Mouse (Mus musculus) C2C12 (cell line): ENCODE data around the gene Kxd1. TPM values are rescaled to one million over a fixed set of nuclear protein-coding genes. Genes with fewer than 3 reads are reported as not detected.
"Not testable (repeated sequence)": the region's sequence is repeated elsewhere in the genome, so short reads cannot be mapped to it uniquely, and the experiment has no call there.

ENCODE experiments used
- H3K27me3 ChIP-seq: one replicate; pipeline ENCODE4 v1.6.1; 2011; ENCODE audit not compliant: control insufficient read depth, insufficient read depth, insufficient read length
- H3K36me3 ChIP-seq: one replicate; pipeline ENCODE4 v1.6.1; 2011; ENCODE audit not compliant: control insufficient read depth, insufficient read depth
- H3K4me3 ChIP-seq: one replicate; pipeline ENCODE4 v1.5.1; 2011; ENCODE audit warnings: mild to moderate bottlenecking, control low read depth; ENCODE audit not compliant: poor library complexity, insufficient read depth, severe bottlenecking
- H3K79me2 ChIP-seq: one replicate; pipeline ENCODE4 v1.6.1; 2011; ENCODE audit not compliant: control insufficient read depth, insufficient read depth
- H3K79me3 ChIP-seq: one replicate; pipeline ENCODE4 v1.6.1; 2011; ENCODE audit warnings: low read depth, control low read depth
- H3ac ChIP-seq: one replicate; pipeline ENCODE3; 2011; ENCODE audit warnings: low read depth; ENCODE audit not compliant: control insufficient read depth, insufficient read length
- CEBPB ChIP-seq: IDR thresholded peaks from one replicate; pipeline ENCODE4 v1.6.1; 2011; ENCODE audit warnings: low read depth, mild to moderate bottlenecking, control low read depth, moderate library complexity
- CTCF ChIP-seq: IDR thresholded peaks from one replicate; pipeline ENCODE4 v1.5.1; 2011; ENCODE audit not compliant: control insufficient read depth, insufficient read depth, insufficient read length
- FOSL1 ChIP-seq: IDR thresholded peaks from one replicate; pipeline ENCODE4 v1.8.0; 2011; ENCODE audit warnings: mild to moderate bottlenecking, low read length; ENCODE audit not compliant: poor library complexity, insufficient read depth, severe bottlenecking
- MAX ChIP-seq: IDR thresholded peaks from one replicate; pipeline ENCODE4 v1.6.1; 2011; ENCODE audit warnings: mild to moderate bottlenecking, control low read depth
- MYOD1 ChIP-seq: IDR thresholded peaks from one replicate; pipeline ENCODE4 v1.6.1; 2011; ENCODE audit warnings: low read depth; ENCODE audit not compliant: control insufficient read depth, insufficient read length
- MYOG ChIP-seq: IDR thresholded peaks from one replicate; pipeline ENCODE4 v1.6.1; 2011; ENCODE audit not compliant: control insufficient read depth, insufficient read length; ENCODE audit errors: extremely low read depth
- USF1 ChIP-seq: IDR thresholded peaks from one replicate; pipeline ENCODE4 v1.6.1; 2011; ENCODE audit warnings: low read depth, mild to moderate bottlenecking, control low read depth, moderate library complexity
- polyA plus RNA-seq: library from polyadenylated mRNA; unstranded; fragments of >200 nt; fragmentation: generic; extraction: Trizol; gene quantifications from one replicate; pipeline ENCODE4 v1.2.1, GENCODE M21; 2012; ENCODE audit warnings: missing spikeins

Gene Kxd1
- polyA plus RNA-seq, 1 experiment, result 47.5 TPM

DNA sequence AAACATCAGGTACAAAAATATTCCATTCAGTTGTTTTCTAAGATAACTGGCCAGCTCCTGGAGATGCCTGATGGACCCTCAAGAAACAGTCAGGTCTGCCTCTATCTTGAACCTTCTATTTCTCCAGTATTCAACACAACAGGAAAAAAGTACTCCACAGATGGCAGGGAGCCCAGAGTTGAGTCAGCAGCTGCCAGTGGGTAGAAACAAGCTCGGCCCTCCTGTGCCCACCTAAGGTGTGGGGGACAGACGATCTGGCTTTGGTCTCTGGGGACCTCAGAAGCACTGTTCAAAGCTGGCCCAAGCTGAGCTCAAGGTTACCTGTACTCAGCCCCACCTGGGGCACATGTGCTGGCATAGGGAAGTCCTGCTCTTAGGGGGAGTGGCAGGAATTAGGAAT lies 14.3 kb downstream of the Kxd1 start:
- Histone ChIP-seq H3K4me3 (no peak overlapping the region), H3K36me3 (peaks cover 38% of the 10 kb centered on the region)
- TF ChIP-seq USF1, result no peak

GRCm38 (mm10) chr8:70512253-70512903 lies 15.4 kb downstream of the Kxd1 start:
- H3K79me3 ChIP-seq, result peaks cover 33% of the 10 kb centered on the region
- peaks cover 48% of the 10 kb centered on the region for H3K36me3 ChIP-seq
- H3K4me3 ChIP-seq, result no peak overlapping the region
- no peaks in the 10 kb centered on the region for H3K27me3 ChIP-seq
- TF ChIP-seq MAX, result no peak
- TF ChIP-seq CEBPB, result no peak
- TF ChIP-seq MYOG, result no peak
- no peak for TF ChIP-seq FOSL1
- no peak for TF ChIP-seq CTCF
- TF ChIP-seq MYOD1, result no peak
- TF ChIP-seq USF1, result no peak
- peaks cover 61% of the 10 kb centered on the region for H3K79me2 ChIP-seq
- H3ac ChIP-seq, result no peak overlapping the region

More for the DNA sequence above, 14.3 kb downstream of the Kxd1 start:
- no peak overlapping the region for H3ac ChIP-seq
- no peaks in the 10 kb centered on the region for H3K27me3 ChIP-seq
- H3K79me2 ChIP-seq, result peaks cover 51% of the 10 kb centered on the region
- peaks cover 27% of the 10 kb centered on the region for H3K79me3 ChIP-seq

DNA sequence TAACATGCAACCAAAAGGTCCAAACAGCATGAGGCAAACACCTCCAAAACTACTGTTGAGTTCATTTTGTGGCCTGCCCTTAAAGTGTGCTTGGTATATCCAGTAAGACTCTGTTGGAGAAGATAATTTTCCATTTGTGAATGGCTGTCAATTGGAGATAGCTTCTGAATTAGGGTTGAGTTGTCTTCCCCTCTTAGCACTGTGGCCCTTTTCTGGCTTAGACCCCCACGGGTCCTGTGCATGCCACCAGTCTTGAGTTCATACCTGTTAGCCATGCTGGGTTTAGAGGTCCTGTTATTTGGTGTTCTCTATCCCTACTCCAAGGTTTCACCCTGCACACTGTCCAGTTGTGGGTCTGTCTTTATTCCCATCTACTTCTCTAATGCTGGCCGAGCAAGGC lies 16.0 kb downstream of the Kxd1 start:
- TF ChIP-seq CTCF, result no peak
- no peak for TF ChIP-seq MYOG
- TF ChIP-seq USF1, result no peak
- no peak for TF ChIP-seq MYOD1
- TF ChIP-seq CEBPB, result no peak
- no peak for TF ChIP-seq FOSL1
- TF ChIP-seq MAX, result no peak
- H3K79me2 ChIP-seq, result peaks cover 62% of the 10 kb centered on the region
- no peak overlapping the region for H3K4me3 ChIP-seq
- H3K36me3 ChIP-seq, result peaks cover 52% of the 10 kb centered on the region
- H3ac ChIP-seq, result no peak overlapping the region
- H3K79me3 ChIP-seq, result peaks cover 33% of the 10 kb centered on the region
- H3K27me3 ChIP-seq, result no peaks in the 10 kb centered on the region

DNA sequence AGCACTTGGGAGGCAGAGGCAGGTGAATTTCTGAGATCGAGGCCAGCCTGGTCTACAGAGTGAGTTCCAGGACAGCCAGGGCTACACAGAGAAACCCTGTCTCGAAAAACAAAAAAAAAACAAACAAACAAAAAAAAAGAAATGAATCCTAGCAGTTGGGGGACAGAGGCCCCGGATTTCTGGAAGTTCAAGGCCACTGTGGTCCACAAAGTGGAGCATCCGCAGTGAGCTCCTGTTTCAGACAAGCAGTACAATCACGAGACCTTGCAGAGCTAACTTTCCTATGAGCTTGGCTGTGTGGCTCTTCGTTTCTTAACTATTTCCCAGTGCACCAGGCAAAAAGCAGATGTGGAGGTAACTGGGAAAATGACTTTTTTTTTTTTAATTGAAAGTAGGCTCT lies 16.6 kb downstream of the Kxd1 start:
- H3K79me3 ChIP-seq, result peaks cover 33% of the 10 kb centered on the region
- H3K36me3 ChIP-seq, result peaks cover 46% of the 10 kb centered on the region
- H3K27me3 ChIP-seq, H3ac ChIP-seq: not testable (repeated sequence)
- peaks cover 62% of the 10 kb centered on the region for H3K79me2 ChIP-seq
- H3K4me3 ChIP-seq, result peak overlapping the region; percentile 93

- peaks cover 41% of the 10 kb centered on the region for H3K79me3 ChIP-seq
- peaks cover 46% of the 10 kb centered on the region for H3K36me3 ChIP-seq
- peak within 1 kb of the TSS; percentile 92 for H3ac ChIP-seq
- TF ChIP-seq FOSL1 (no peak), CEBPB (no peak), MAX (peak; percentile 92)
- peaks cover 70% of the 10 kb centered on the region for H3K79me2 ChIP-seq
- no peaks in the 10 kb centered on the region for H3K27me3 ChIP-seq
- H3K4me3 ChIP-seq, result peak within 1 kb of the TSS; percentile 93
Observed at GRCm38 (mm10) chr8:70510228-70510915, 17.4 kb downstream of the Kxd1 start, which contains the start of gene Uba52. TSS of gene Uba52 (minus strand) at chr8:70510801.

- peak overlapping the region; percentile 93 for H3K4me3 ChIP-seq
- H3K27me3 ChIP-seq, result no peaks in the 10 kb centered on the region
- peaks cover 41% of the 10 kb centered on the region for H3K79me3 ChIP-seq
- peaks cover 73% of the 10 kb centered on the region for H3K79me2 ChIP-seq
- TF ChIP-seq MYOG (no peak), CEBPB (no peak), CTCF (no peak), MAX (no peak), USF1 (no peak), FOSL1 (no peak), MYOD1 (no peak)
- H3K36me3 ChIP-seq, result peaks cover 46% of the 10 kb centered on the region
- peak overlapping the region; percentile 92 for H3ac ChIP-seq
Observed at GRCm38 (mm10) chr8:70509281-70509952, 18.3 kb downstream of the Kxd1 start.
